Mouse (Mus musculus): Measurements from ENCODE around the gene Sod2. TPM values are rescaled to one million over a fixed set of nuclear protein-coding genes. Genes with fewer than 3 reads are reported as not detected.

Gene Sod2
- polyA plus RNA-seq, 2 experiments: 105 to 135 TPM

Other genes starting within 250 kb of the Sod2 start
- 9.5 and 12.6 TPM in 2 replicates for gene Igf2r, start 237.2 kb upstream of the Sod2 start, polyA plus RNA-seq (2012; rRNA removed)
- 12.8 and 14.8 TPM in 2 replicates for gene Igf2r, start 237.2 kb upstream of the Sod2 start, polyA plus RNA-seq (2014; fragmentation: Nextera tagmentation; extraction: Ambion mirVana)
- gene Mas1, start 138.7 kb upstream of the Sod2 start, polyA plus RNA-seq (2012; rRNA removed): 0.08 and 0.16 TPM in 2 replicates
- gene Mas1, start 138.7 kb upstream of the Sod2 start, polyA plus RNA-seq (2014; fragmentation: Nextera tagmentation; extraction: Ambion mirVana): not detected in 2 replicates
- not detected in 2 replicates for gene Mrgprh, start 130.8 kb upstream of the Sod2 start, polyA plus RNA-seq (2012; rRNA removed)
- not detected in 2 replicates for gene Mrgprh, start 130.8 kb upstream of the Sod2 start, polyA plus RNA-seq (2014; fragmentation: Nextera tagmentation; extraction: Ambion mirVana)
- gene Pnldc1, start 96.6 kb upstream of the Sod2 start, polyA plus RNA-seq (2012; rRNA removed): 0.38 and 0.44 TPM in 2 replicates
- 0.15 and 0.50 TPM in 2 replicates for gene Pnldc1, start 96.6 kb upstream of the Sod2 start, polyA plus RNA-seq (2014; fragmentation: Nextera tagmentation; extraction: Ambion mirVana)
- 68.1 and 110 TPM in 2 replicates for gene Tcp1, start 91.1 kb upstream of the Sod2 start, polyA plus RNA-seq (2012; rRNA removed)
- gene Tcp1, start 91.1 kb upstream of the Sod2 start, polyA plus RNA-seq (2014; fragmentation: Nextera tagmentation; extraction: Ambion mirVana): 249 and 251 TPM in 2 replicates
- gene Mrpl18, start 90.5 kb upstream of the Sod2 start, polyA plus RNA-seq (2012; rRNA removed): 45.5 and 55.4 TPM in 2 replicates
- 107 and 111 TPM in 2 replicates for gene Mrpl18, start 90.5 kb upstream of the Sod2 start, polyA plus RNA-seq (2014; fragmentation: Nextera tagmentation; extraction: Ambion mirVana)
- 2.8 and 3.9 TPM in 2 replicates for gene Acat3, start 66.2 kb upstream of the Sod2 start, polyA plus RNA-seq (2012; rRNA removed)
- gene Acat3, start 66.2 kb upstream of the Sod2 start, polyA plus RNA-seq (2014; fragmentation: Nextera tagmentation; extraction: Ambion mirVana): 3.9 and 4.4 TPM in 2 replicates
- 29.2 and 36.3 TPM in 2 replicates for gene Acat2, start 46.1 kb upstream of the Sod2 start, polyA plus RNA-seq (2012; rRNA removed)
- 55.4 and 59.3 TPM in 2 replicates for gene Acat2, start 46.1 kb upstream of the Sod2 start, polyA plus RNA-seq (2014; fragmentation: Nextera tagmentation; extraction: Ambion mirVana)
- gene Wtap, start 12.7 kb upstream of the Sod2 start, polyA plus RNA-seq (2012; rRNA removed): 13.3 and 24.5 TPM in 2 replicates
- gene Wtap, start 12.7 kb upstream of the Sod2 start, polyA plus RNA-seq (2014; fragmentation: Nextera tagmentation; extraction: Ambion mirVana): 51.9 and 54.6 TPM in 2 replicates
- not detected in 2 replicates for gene Gpr31b, start 45.5 kb downstream of the Sod2 start, polyA plus RNA-seq (2012; rRNA removed)
- gene Gpr31b, start 45.5 kb downstream of the Sod2 start, polyA plus RNA-seq (2014; fragmentation: Nextera tagmentation; extraction: Ambion mirVana): 0.11 TPM in 1 of 2 replicates, not detected in the other
- gene Tcp10b, start 54.3 kb downstream of the Sod2 start, polyA plus RNA-seq (2012; rRNA removed): 0.10 TPM in 1 of 2 replicates, not detected in the other
- gene Tcp10b, start 54.3 kb downstream of the Sod2 start, polyA plus RNA-seq (2014; fragmentation: Nextera tagmentation; extraction: Ambion mirVana): not detected in 2 replicates
- not detected in 2 replicates for gene Unc93a, start 125.0 kb downstream of the Sod2 start, polyA plus RNA-seq (2012; rRNA removed)
- gene Unc93a, start 125.0 kb downstream of the Sod2 start, polyA plus RNA-seq (2014; fragmentation: Nextera tagmentation; extraction: Ambion mirVana): not detected in 2 replicates
- not detected in 2 replicates for gene Smok2a, start 214.3 kb downstream of the Sod2 start, polyA plus RNA-seq (2012; rRNA removed)
- gene Smok2a, start 214.3 kb downstream of the Sod2 start, polyA plus RNA-seq (2014; fragmentation: Nextera tagmentation; extraction: Ambion mirVana): not detected in 2 replicates
- gene Smok2b, start 223.4 kb downstream of the Sod2 start, polyA plus RNA-seq (2012; rRNA removed): not detected in 2 replicates
- not detected in 2 replicates for gene Smok2b, start 223.4 kb downstream of the Sod2 start, polyA plus RNA-seq (2014; fragmentation: Nextera tagmentation; extraction: Ambion mirVana)